Mouse (Mus musculus) small intestine, adult 2 months (tissue): ENCODE data around the gene Timp4. TPM values are rescaled to one million over a fixed set of nuclear protein-coding genes. Genes with fewer than 3 reads are reported as not detected.

Experiments
- H3K27ac ChIP-seq: fragments of 200-500 bp; 2 replicates; pipeline ENCODE4 v1.5.1; 2012; ENCODE audit warnings: low read depth, low read length, control low read depth, inconsistent platforms; ENCODE audit not compliant: insufficient read depth
- H3K27me3 ChIP-seq: fragments of 200-500 bp; 2 replicates; pipeline ENCODE4 v1.6.1; 2012; ENCODE audit warnings: mild to moderate bottlenecking, moderate library complexity, low read length, inconsistent platforms; ENCODE audit not compliant: control insufficient read depth, insufficient read depth
- H3K36me3 ChIP-seq: fragments of 200-500 bp; 2 replicates; pipeline ENCODE4 v1.6.1; 2012; ENCODE audit warnings: mild to moderate bottlenecking, low read length, control low read depth, inconsistent platforms; ENCODE audit not compliant: control insufficient read depth, insufficient read depth
- H3K4me1 ChIP-seq: fragments of 200-500 bp; 2 replicates; pipeline ENCODE4 v1.6.1; 2012; ENCODE audit warnings: low read length, inconsistent platforms, mixed read lengths; ENCODE audit not compliant: control insufficient read depth, insufficient read depth, insufficient read length
- H3K4me3 ChIP-seq: fragments of 200-500 bp; 2 replicates; pipeline ENCODE4 v1.5.1; 2012; ENCODE audit warnings: low read depth, mild to moderate bottlenecking, control low read depth, inconsistent platforms, low read length, moderate library complexity
- CTCF ChIP-seq: fragments of 200-500 bp; IDR thresholded peaks from 2 replicates; pipeline ENCODE4 v1.5.1; 2012; ENCODE audit warnings: low read depth, mild to moderate bottlenecking, control low read depth, inconsistent platforms, low read length, moderate library complexity, mixed read lengths; ENCODE audit not compliant: insufficient replicate concordance, insufficient read length; ENCODE audit errors: extremely low read depth
- POLR2A ChIP-seq: fragments of 200-500 bp; IDR thresholded peaks from 2 replicates; pipeline ENCODE4 v1.6.1; 2012; ENCODE audit warnings: low read depth, mild to moderate bottlenecking, control low read depth, inconsistent platforms, low read length, moderate library complexity
- WGBS: fragments of 180-500 bp; shearing (Covaris S2); methylation state at CpG from one replicate; pipeline ENCODE4 v1.1.7; 2018; 5-methylcytosine and 5-hydroxymethylcytosine counted together
- polyA plus RNA-seq: library from polyadenylated mRNA; depleted of rRNA; stranded (reverse); fragments of >200 nt; gene quantifications from 2 replicates; pipeline ENCODE4 v1.2.3, GENCODE M21; 2012

Timp4 gene
- polyA plus RNA-seq, 1 experiment: 0.09 TPM

GRCm38 (mm10) chr6:115225519-115225918 is 26.5 kb downstream of the Timp4 start:
- H3K27me3 ChIP-seq: no peaks in the 10 kb centered on the region; the same call in 1 of the 2 replicates
- no peaks in the 10 kb centered on the region for H3K4me1 ChIP-seq
- 45% methylated on average over 3 of the region's 3 CpGs for WGBS
- no peak overlapping the region for H3K27ac ChIP-seq
- no peak overlapping the region for H3K4me3 ChIP-seq
- no peaks in the 10 kb centered on the region for H3K36me3 ChIP-seq
- TF ChIP-seq POLR2A: no peak
- no peak for TF ChIP-seq CTCF

GRCm38 (mm10) chr6:115221215-115221641 is 30.8 kb downstream of the Timp4 start:
- WGBS: 83% methylated on average over 8 of the region's 8 CpGs
- H3K4me3 ChIP-seq: no peak overlapping the region
- no peaks in the 10 kb centered on the region; the same call in 1 of the 2 replicates for H3K27me3 ChIP-seq
- H3K27ac ChIP-seq: no peak overlapping the region
- H3K4me1 ChIP-seq: no peaks in the 10 kb centered on the region
- no peaks in the 10 kb centered on the region for H3K36me3 ChIP-seq
- TF ChIP-seq CTCF: no peak
- no peak for TF ChIP-seq POLR2A

DNA sequence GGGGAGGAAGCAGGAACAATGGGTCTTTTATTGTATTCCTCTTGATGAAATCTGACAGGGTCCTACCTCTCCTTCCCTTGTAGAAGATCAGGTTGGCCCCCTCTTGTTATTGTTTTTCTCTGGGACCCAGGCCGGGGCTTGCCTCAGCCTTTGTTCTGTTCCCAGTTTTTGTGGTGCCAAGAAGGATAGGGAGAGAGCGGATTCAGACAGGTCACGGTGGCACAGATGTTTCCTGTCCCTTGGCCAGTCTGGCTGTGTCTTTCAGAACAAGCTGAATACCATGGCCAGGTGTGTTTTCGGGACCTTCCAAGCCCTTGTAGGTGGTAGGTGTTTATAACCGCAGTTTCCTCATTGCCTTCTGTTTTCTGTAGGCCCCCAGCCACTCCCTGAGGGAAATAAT is 38.9 kb downstream of the Timp4 start:
- Histone ChIP-seq H3K27me3 (no peaks in the 10 kb centered on the region), H3K27ac (no peak overlapping the region), H3K4me1 (no peaks in the 10 kb centered on the region), H3K4me3 (no peak overlapping the region), H3K36me3 (no peaks in the 10 kb centered on the region)
- TF ChIP-seq CTCF (no peak), POLR2A (no peak)
- WGBS: 33% methylated on average over 5 of the region's 5 CpGs

GRCm38 (mm10) chr6:115212132-115212903 is 39.7 kb downstream of the Timp4 start:
- Histone ChIP-seq H3K27me3 (no peaks in the 10 kb centered on the region), H3K36me3 (no peaks in the 10 kb centered on the region), H3K27ac (no peak overlapping the region), H3K4me1 (no peaks in the 10 kb centered on the region), H3K4me3 (no peak overlapping the region)
- WGBS: 59% methylated on average over 5 of the region's 5 CpGs
- TF ChIP-seq POLR2A (no peak), CTCF (no peak)

- TF ChIP-seq CTCF (no peak), POLR2A (no peak)
- Histone ChIP-seq H3K4me1 (no peaks in the 10 kb centered on the region), H3K27ac (no peak overlapping the region), H3K27me3 (no peaks in the 10 kb centered on the region), H3K36me3 (no peaks in the 10 kb centered on the region), H3K4me3 (no peak overlapping the region)
- WGBS: 82% methylated on average over 3 of the region's 3 CpGs
Measured at GRCm38 (mm10) chr6:115210820-115211219, 41.2 kb downstream of the Timp4 start.

DNA sequence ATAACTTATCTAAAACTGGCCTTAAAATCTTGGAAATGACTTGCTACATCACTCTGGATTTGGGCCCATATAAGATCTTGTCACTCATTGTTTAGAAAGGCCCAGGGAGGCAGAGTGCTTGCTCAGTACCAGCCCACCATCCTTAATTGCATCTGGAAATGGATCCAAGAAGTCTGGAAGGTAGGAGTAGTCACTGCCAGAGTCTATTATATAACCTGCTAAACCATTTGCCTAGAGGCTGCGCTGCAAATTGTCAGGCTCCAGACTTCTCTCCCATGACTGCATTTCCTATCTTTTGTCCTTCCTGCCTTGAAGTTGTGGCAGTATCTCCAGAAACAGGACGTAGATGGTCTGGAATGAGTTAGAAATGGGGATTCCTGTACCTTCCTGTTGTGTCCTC is 41.8 kb downstream of the Timp4 start:
- H3K27ac ChIP-seq: no peak overlapping the region
- no peaks in the 10 kb centered on the region for H3K36me3 ChIP-seq
- H3K4me1 ChIP-seq: no peaks in the 10 kb centered on the region
- no peaks in the 10 kb centered on the region for H3K27me3 ChIP-seq
- no peak overlapping the region for H3K4me3 ChIP-seq
- 80% methylated on average over 2 of the region's 2 CpGs for WGBS
- no peak for TF ChIP-seq POLR2A
- no peak for TF ChIP-seq CTCF

GRCm38 (mm10) chr6:115203029-115203428 is 49.0 kb downstream of the Timp4 start:
- no peak for TF ChIP-seq POLR2A
- TF ChIP-seq CTCF: no peak
- Histone ChIP-seq H3K4me3 (no peak overlapping the region), H3K4me1 (no peaks in the 10 kb centered on the region), H3K27ac (no peak overlapping the region), H3K27me3 (no peaks in the 10 kb centered on the region), H3K36me3 (no peaks in the 10 kb centered on the region)
- WGBS: 61% methylated on average over 3 of the region's 3 CpGs
